Mouse (Mus musculus) liver, embryonic 13.5 days (tissue): ENCODE measurements around the gene Capzb. TPM values are rescaled to one million over a fixed set of nuclear protein-coding genes. Genes with fewer than 3 reads are reported as not detected.

Source experiments
- ATAC-seq: fragments of 200-750 bp; cut with Nextera tagmentation; 2 replicates; pipeline ENCODE4 v1.8.0; 2017; ENCODE audit warnings: low read depth, mild to moderate bottlenecking, moderate number of reproducible peaks, moderate library complexity
- DNase-seq: peaks from one replicate; pipeline ENCODE4 v3.0.0; 2022
- H3K27ac ChIP-seq: fragments of 300-500 bp; sonication (generic); 2 replicates; pipeline ENCODE4 v1.5.1; 2015; ENCODE audit warnings: moderate library complexity, mild to moderate bottlenecking, inconsistent platforms
- H3K27me3 ChIP-seq: fragments of 300-500 bp; sonication (generic); 2 replicates; pipeline ENCODE4 v1.6.1; 2015; ENCODE audit warnings: mild to moderate bottlenecking, inconsistent platforms
- H3K36me3 ChIP-seq: fragments of 300-500 bp; sonication (generic); 2 replicates; pipeline ENCODE4 v1.6.1; 2015; ENCODE audit warnings: mild to moderate bottlenecking, inconsistent platforms
- H3K4me1 ChIP-seq: fragments of 300-500 bp; sonication (generic); replicated peaks from 2 replicates; pipeline ENCODE4 v1.6.1; 2015; ENCODE audit warnings: inconsistent platforms
- H3K4me2 ChIP-seq: fragments of 300-500 bp; sonication (generic); 2 replicates; pipeline ENCODE4 v1.6.1; 2015; ENCODE audit warnings: inconsistent platforms, mild to moderate bottlenecking, moderate library complexity
- H3K4me3 ChIP-seq: fragments of 300-500 bp; sonication (generic); replicated peaks from 2 replicates; pipeline ENCODE4 v1.5.1; 2015; ENCODE audit warnings: mild to moderate bottlenecking, inconsistent platforms
- H3K9ac ChIP-seq: fragments of 300-500 bp; sonication (generic); 2 replicates; pipeline ENCODE4 v1.6.1; 2015; ENCODE audit warnings: mild to moderate bottlenecking, inconsistent platforms
- H3K9me3 ChIP-seq: fragments of 300-500 bp; sonication (generic); replicated peaks from 2 replicates; pipeline ENCODE4 v1.6.1; 2016; ENCODE audit warnings: inconsistent platforms
- WGBS: fragments of 180-500 bp; shearing (Covaris S2); methylation state at CpG from one replicate; pipeline ENCODE4 v1.1.7; 2015; ENCODE audit not compliant: insufficient replicate concordance; 5-methylcytosine and 5-hydroxymethylcytosine counted together
- microRNA-seq: library from miRNA; unstranded; fragments of <30 nt; microRNA quantifications from one replicate; pipeline ENCODE4, GENCODE M21; 2016
- polyA plus RNA-seq: library from polyadenylated mRNA; unstranded; fragments of >200 nt; fragmentation: Nextera tagmentation; extraction: Ambion mirVana; gene quantifications from 2 replicates; pipeline ENCODE4 v1.2.1, GENCODE M21; 2015

The Capzb gene
- polyA plus RNA-seq, 1 experiment from 2014 or later, result 173 TPM

GRCm38 (mm10) chr4:139318449-139318848 lies 125.8 kb downstream of the Capzb start:
- Histone ChIP-seq H3K9ac (no peak overlapping the region), H3K4me3 (no peak overlapping the region), H3K27ac (no peak overlapping the region), H3K9me3 (no peaks in the 10 kb centered on the region), H3K27me3 (no peaks in the 10 kb centered on the region), H3K4me2 (no peak overlapping the region), H3K4me1 (no peaks in the 10 kb centered on the region), H3K36me3 (peaks cover 18% of the 10 kb centered on the region)
- 82% methylated on average over 11 of the region's 11 CpGs for WGBS
- no peak for DNase-seq
- ATAC-seq, result no peak

GRCm38 (mm10) chr4:139319740-139320139 lies 127.0 kb downstream of the Capzb start:
- Histone ChIP-seq H3K36me3 (peaks cover 14% of the 10 kb centered on the region), H3K9ac (no peak overlapping the region), H3K27ac (no peak overlapping the region), H3K9me3 (no peaks in the 10 kb centered on the region), H3K4me2 (no peak overlapping the region), H3K4me3 (no peak overlapping the region), H3K27me3 (no peaks in the 10 kb centered on the region), H3K4me1 (no peaks in the 10 kb centered on the region)
- WGBS, result 77% methylated on average over 4 of the region's 4 CpGs
- ATAC-seq (no peak), DNase-seq (no peak)

GRCm38 (mm10) chr4:139330605-139331004 lies 137.9 kb downstream of the Capzb start:
- peak; percentile 79 for ATAC-seq
- no peaks in the 10 kb centered on the region for H3K36me3 ChIP-seq
- H3K27ac ChIP-seq, result peak overlapping the region; percentile 69
- peak; percentile 93 for DNase-seq
- H3K9ac ChIP-seq, result peak overlapping the region; percentile 72
- H3K9me3 ChIP-seq, result no peaks in the 10 kb centered on the region
- peak overlapping the region; percentile 58 for H3K4me3 ChIP-seq
- peak overlapping the region; percentile 78 for H3K4me2 ChIP-seq
- peaks cover 48% of the 10 kb centered on the region for H3K4me1 ChIP-seq
- no peaks in the 10 kb centered on the region for H3K27me3 ChIP-seq
- 4% methylated on average over 10 of the region's 10 CpGs for WGBS

- Histone ChIP-seq H3K4me3 (peak overlapping the region; percentile 66), H3K36me3 (no peaks in the 10 kb centered on the region), H3K9me3 (no peaks in the 10 kb centered on the region), H3K9ac (peak overlapping the region; percentile 83), H3K4me1 (peaks cover 75% of the 10 kb centered on the region), H3K27ac (peak overlapping the region; percentile 99), H3K4me2 (peak overlapping the region; percentile 90), H3K27me3 (no peaks in the 10 kb centered on the region)
- no peak for DNase-seq
- ATAC-seq, result no peak
- 42% methylated on average over 8 of the region's 9 CpGs for WGBS
Measured at GRCm38 (mm10) chr4:139334631-139335295, 142.1 kb downstream of the Capzb start.

- H3K9me3 ChIP-seq, result no peaks in the 10 kb centered on the region
- no peaks in the 10 kb centered on the region for H3K36me3 ChIP-seq
- ATAC-seq (peak; percentile 88), DNase-seq (peak; percentile 78)
- 7% methylated on average over 7 of the region's 7 CpGs for WGBS
- H3K27me3 ChIP-seq, result no peaks in the 10 kb centered on the region
- H3K4me3 ChIP-seq, result peak overlapping the region; percentile 66
- peaks cover 70% of the 10 kb centered on the region for H3K4me1 ChIP-seq
- H3K9ac ChIP-seq, result peak overlapping the region; percentile 83
- H3K4me2 ChIP-seq, result peak overlapping the region; percentile 90
- H3K27ac ChIP-seq, result peak overlapping the region; percentile 99
Measured at GRCm38 (mm10) chr4:139335507-139335906, 142.8 kb downstream of the Capzb start.

- Histone ChIP-seq H3K36me3 (no peaks in the 10 kb centered on the region), H3K27me3 (no peaks in the 10 kb centered on the region), H3K4me3 (peak overlapping the region; percentile 66), H3K9me3 (no peaks in the 10 kb centered on the region), H3K9ac (peak overlapping the region; percentile 83), H3K4me2 (peak overlapping the region; percentile 90), H3K27ac (peak overlapping the region; percentile 99), H3K4me1 (peaks cover 57% of the 10 kb centered on the region)
- peak; percentile 69 for ATAC-seq
- WGBS, result 9% methylated on average over 24 of the region's 24 CpGs
- DNase-seq, result peak; percentile 88
Measured at GRCm38 (mm10) chr4:139336822-139337483, 144.3 kb downstream of the Capzb start.

- H3K27me3 ChIP-seq, result no peaks in the 10 kb centered on the region
- H3K27ac ChIP-seq, result no peak overlapping the region
- peak overlapping the region; percentile 22; the same call in 1 of the 2 replicates for H3K4me3 ChIP-seq
- 46% methylated on average over 33 of the region's 33 CpGs for WGBS
- ATAC-seq, result no peak
- H3K4me1 ChIP-seq, result peaks cover 50% of the 10 kb centered on the region
- peak overlapping the region; percentile 39; the same call in 1 of the 2 replicates for H3K9ac ChIP-seq
- peak overlapping the region; percentile 47 for H3K4me2 ChIP-seq
- DNase-seq, result no peak
- no peaks in the 10 kb centered on the region for H3K36me3 ChIP-seq
- no peaks in the 10 kb centered on the region for H3K9me3 ChIP-seq
Measured at GRCm38 (mm10) chr4:139338145-139338544, 145.4 kb downstream of the Capzb start.

GRCm38 (mm10) chr4:139340835-139341234 lies 148.1 kb downstream of the Capzb start:
- ATAC-seq (no peak), DNase-seq (no peak)
- H3K27ac ChIP-seq, result no peak overlapping the region
- H3K4me3 ChIP-seq, result no peak overlapping the region
- H3K9me3 ChIP-seq, result no peaks in the 10 kb centered on the region
- no peaks in the 10 kb centered on the region for H3K27me3 ChIP-seq
- H3K9ac ChIP-seq, result no peak overlapping the region
- peaks cover 42% of the 10 kb centered on the region for H3K4me1 ChIP-seq
- peaks cover 13% of the 10 kb centered on the region for H3K36me3 ChIP-seq
- H3K4me2 ChIP-seq, result no peak overlapping the region
- 58% methylated on average over 4 of the region's 4 CpGs for WGBS

Small RNA genes within 50 kb of the gene (microRNA-seq; reads per million reads assigned to microRNA genes)
- gene Gm24245 (8.2 reads per million, percentile 19 among the genes with 10 or more reads in this experiment), gene Gm25732 (2.3 reads per million)

Other genes with a start within 250 kb of the Capzb start
- 0.08 and 0.12 TPM in 2 replicates for gene Rnf186, start 225.8 kb upstream of the Capzb start, polyA plus RNA-seq
- 1.5 and 1.9 TPM in 2 replicates for gene Tmco4, start 220.0 kb upstream of the Capzb start, polyA plus RNA-seq
- not detected in 2 replicates for gene Htr6, start 117.3 kb upstream of the Capzb start, polyA plus RNA-seq
- 1.6 and 2.0 TPM in 2 replicates for gene Nbl1, start 99.9 kb upstream of the Capzb start, polyA plus RNA-seq
- 403 and 435 TPM in 2 replicates for gene Minos1, start 61.8 kb upstream of the Capzb start, polyA plus RNA-seq
- 9.7 and 10.3 TPM in 2 replicates for gene Pqlc2, start 117.8 kb downstream of the Capzb start, polyA plus RNA-seq
- 39.8 and 40.0 TPM in 2 replicates for gene Akr7a5, start 117.8 kb downstream of the Capzb start, polyA plus RNA-seq
- 141 and 147 TPM in 2 replicates for gene Mrto4, start 159.7 kb downstream of the Capzb start, polyA plus RNA-seq
- gene Emc1, start 159.7 kb downstream of the Capzb start, polyA plus RNA-seq, result 15.4 and 17.8 TPM in 2 replicates
- gene Ubr4, start 159.7 kb downstream of the Capzb start, polyA plus RNA-seq, result 33.8 and 34.5 TPM in 2 replicates